Mouse (Mus musculus): ENCODE results near the gene Rnf145.

- TF ChIP-seq TAL1 (IDR thresholded peaks at IDR 0.05; ENCODE audit: low read length) = no peak
- TF ChIP-seq GATA1 (IDR thresholded peaks at IDR 0.05; ENCODE audit: low read length) = no peak
Observed at GRCm38 (mm10) chr11:44500966-44501365, 17.8 kb upstream of the Rnf145 start.
